Mouse (Mus musculus) MEL (cell line): ENCODE measurements around the gene H2al1e. TPM values are rescaled to one million over a fixed set of nuclear protein-coding genes. Genes with fewer than 3 reads are reported as not detected.

Experiments
- DNase-seq: peaks from one replicate; pipeline ENCODE4 v3.0.0; 2011; ENCODE audit warnings: low read depth, low spot score
- H3K27ac ChIP-seq: 2 replicates; pipeline ENCODE4 v1.5.1; 2012; ENCODE audit warnings: low read depth, mild to moderate bottlenecking, control low read depth, low read length, moderate library complexity; ENCODE audit not compliant: control insufficient read depth
- H3K27me3 ChIP-seq, 2 experiments: fragments of 150-350 bp in 1 of 2; sonication (generic) in 1 of 2; 2 replicates each; pipeline ENCODE4 v1.6.1; 2012; ENCODE audit warnings: low read length in 2 of 2, mild to moderate bottlenecking in 2 of 2, improper control_type of control experiment in 1 of 2, moderate library complexity in 1 of 2; ENCODE audit not compliant: insufficient read depth in 2 of 2, control insufficient read depth in 1 of 2
- H3K36me3 ChIP-seq, 2 experiments: 2 replicates each; pipeline ENCODE4 v1.6.1; 2012 to 2014; ENCODE audit warnings: low read length in 2 of 2, improper control_type of control experiment in 1 of 2, inconsistent platforms in 1 of 2, mild to moderate bottlenecking in 1 of 2; ENCODE audit not compliant: insufficient read depth in 2 of 2, control insufficient read depth in 1 of 2
- H3K4me1 ChIP-seq, 2 experiments: fragments of 150-350 bp in 1 of 2; sonication (generic) in 1 of 2; 2 replicates each; pipeline ENCODE4 v1.6.1; 2012; ENCODE audit warnings: low read length in 2 of 2, improper control_type of control experiment in 1 of 2, mild to moderate bottlenecking in 1 of 2; ENCODE audit not compliant: insufficient read depth in 2 of 2, control insufficient read depth in 1 of 2
- H3K4me3 ChIP-seq, 2 experiments: fragments of 150-350 bp in 1 of 2; sonication (generic) in 1 of 2; 2 replicates each; pipeline ENCODE4 v1.5.1; 2012; ENCODE audit warnings: low read depth in 2 of 2, low read length in 2 of 2, mild to moderate bottlenecking in 2 of 2, moderate library complexity in 2 of 2, control low read depth in 1 of 2, improper control_type of control experiment in 1 of 2; ENCODE audit not compliant: control insufficient read depth in 1 of 2, insufficient read depth in 1 of 2
- H3K79me2 ChIP-seq: 2 replicates; pipeline ENCODE4 v1.6.1; 2012; ENCODE audit warnings: mild to moderate bottlenecking, low read length, moderate library complexity; ENCODE audit not compliant: control insufficient read depth, poor library complexity, insufficient read depth
- H3K9ac ChIP-seq: 2 replicates; pipeline ENCODE4 v1.6.1; 2012; ENCODE audit warnings: low read depth, mild to moderate bottlenecking, control low read depth, low read length, moderate library complexity; ENCODE audit not compliant: control insufficient read depth, poor library complexity, severe bottlenecking
- H3K9me3 ChIP-seq: fragments of 150-350 bp; sonication (generic); replicated peaks from 2 replicates; pipeline ENCODE4 v1.6.1; 2012; ENCODE audit warnings: mild to moderate bottlenecking, low read length, improper control_type of control experiment, moderate library complexity; ENCODE audit not compliant: insufficient read depth
- BHLHE40 ChIP-seq: IDR thresholded peaks from 2 replicates; pipeline ENCODE4 v1.6.1; 2012; ENCODE audit warnings: low read depth, mild to moderate bottlenecking, inconsistent platforms, low read length, improper control_type of control experiment, borderline replicate concordance
- CHD1 ChIP-seq: IDR thresholded peaks from 2 replicates; pipeline ENCODE4 v1.6.1; 2012; ENCODE audit warnings: low read depth, mild to moderate bottlenecking, inconsistent platforms, low read length, improper control_type of control experiment
- CTCF ChIP-seq, 3 experiments: IDR thresholded peaks in 2 of 3; conservative IDR thresholded peaks in 1 of 3; 2 replicates each; pipeline ENCODE4 v1.5.1; 2011 to 2012; ENCODE audit warnings: low read length in 3 of 3, low read depth in 2 of 3, mild to moderate bottlenecking in 2 of 3, improper control_type of control experiment in 1 of 3, inconsistent platforms in 1 of 3, mixed read lengths in 1 of 3, moderate library complexity in 1 of 3; ENCODE audit not compliant: control insufficient read depth in 1 of 3, insufficient read depth in 1 of 3, poor library complexity in 1 of 3, severe bottlenecking in 1 of 3
- ELF1 ChIP-seq: IDR thresholded peaks from 2 replicates; pipeline ENCODE4 v1.6.1; 2014; ENCODE audit warnings: low read depth, mild to moderate bottlenecking, inconsistent platforms, low read length, improper control_type of control experiment, moderate library complexity
- ETS1 ChIP-seq: IDR thresholded peaks from 2 replicates; pipeline ENCODE4 v1.6.1; 2012; ENCODE audit warnings: low read depth, mild to moderate bottlenecking, inconsistent platforms, low read length, improper control_type of control experiment, moderate library complexity
- GABPA ChIP-seq: IDR thresholded peaks from 2 replicates; pipeline ENCODE4 v1.6.1; 2012; ENCODE audit warnings: low read depth, mild to moderate bottlenecking, inconsistent platforms, low read length, improper control_type of control experiment, moderate library complexity
- GATA1 ChIP-seq: IDR thresholded peaks from 2 replicates; pipeline ENCODE4 v1.6.1; 2011; ENCODE audit warnings: low read depth, low read length, improper control_type of control experiment
- HCFC1 ChIP-seq: IDR thresholded peaks from 2 replicates; pipeline ENCODE4 v1.6.1; 2012; ENCODE audit warnings: low read depth, mild to moderate bottlenecking, inconsistent platforms, low read length, improper control_type of control experiment, moderate library complexity
- MEF2A ChIP-seq: IDR thresholded peaks from 2 replicates; pipeline ENCODE4 v1.6.1; 2014; ENCODE audit warnings: low read depth, mild to moderate bottlenecking, inconsistent platforms, low read length, improper control_type of control experiment; ENCODE audit not compliant: poor library complexity, insufficient replicate concordance, severe bottlenecking; ENCODE audit errors: extremely low read depth
- MXI1 ChIP-seq: IDR thresholded peaks from 2 replicates; pipeline ENCODE4 v1.6.1; 2011; ENCODE audit warnings: mild to moderate bottlenecking, low read depth, low read length, improper control_type of control experiment
- MYB ChIP-seq: IDR thresholded peaks from 2 replicates; pipeline ENCODE4 v1.6.1; 2011; ENCODE audit warnings: mild to moderate bottlenecking, low read depth, low read length, improper control_type of control experiment
- MYC ChIP-seq: IDR thresholded peaks from 2 replicates; pipeline ENCODE4 v1.6.1; 2011; ENCODE audit warnings: low read depth, mild to moderate bottlenecking, low read length, improper control_type of control experiment, moderate library complexity
- NELFE ChIP-seq: IDR thresholded peaks from 2 replicates; pipeline ENCODE4 v1.6.1; 2011; ENCODE audit warnings: low read depth, low read length, improper control_type of control experiment
- POLR2AphosphoS2 ChIP-seq: IDR thresholded peaks from 2 replicates; pipeline ENCODE4 v1.6.1; 2011; ENCODE audit warnings: low read length, improper control_type of control experiment
- POLR2AphosphoS5 ChIP-seq: IDR thresholded peaks from 2 replicates; pipeline ENCODE4 v1.6.1; 2012; ENCODE audit warnings: low read depth, borderline replicate concordance, mild to moderate bottlenecking, inconsistent platforms, low read length, moderate library complexity, mixed read lengths
- RAD21 ChIP-seq: IDR thresholded peaks from 2 replicates; pipeline ENCODE4 v1.6.1; 2011; ENCODE audit warnings: mild to moderate bottlenecking, low read depth, low read length, improper control_type of control experiment
- RCOR1 ChIP-seq: IDR thresholded peaks from 2 replicates; pipeline ENCODE4 v1.6.1; 2012; ENCODE audit warnings: low read depth, mild to moderate bottlenecking, inconsistent platforms, low read length, improper control_type of control experiment
- SIN3A ChIP-seq: IDR thresholded peaks from 2 replicates; pipeline ENCODE4 v1.6.1; 2012; ENCODE audit warnings: low read length, improper control_type of control experiment, inconsistent platforms
- SMC3 ChIP-seq: IDR thresholded peaks from 2 replicates; pipeline ENCODE4 v1.6.1; 2011; ENCODE audit warnings: low read depth, low read length, improper control_type of control experiment
- TAL1 ChIP-seq: IDR thresholded peaks from 2 replicates; pipeline ENCODE4 v1.6.1; 2012; ENCODE audit warnings: mild to moderate bottlenecking, inconsistent platforms, low read length, moderate library complexity, mixed read lengths
- TBP ChIP-seq: IDR thresholded peaks from 2 replicates; pipeline ENCODE4 v1.8.0; 2011; ENCODE audit warnings: low read depth, low read length, improper control_type of control experiment
- TCF12 ChIP-seq: IDR thresholded peaks from 2 replicates; pipeline ENCODE4 v1.6.1; 2014; ENCODE audit warnings: low read depth, mild to moderate bottlenecking, inconsistent platforms, low read length, improper control_type of control experiment, moderate library complexity
- UBTF ChIP-seq: IDR thresholded peaks from 2 replicates; pipeline ENCODE4 v1.6.1; 2012; ENCODE audit warnings: low read depth, mild to moderate bottlenecking, inconsistent platforms, low read length, improper control_type of control experiment, moderate library complexity, borderline replicate concordance; ENCODE audit not compliant: insufficient read depth
- USF1 ChIP-seq: IDR thresholded peaks from 2 replicates; pipeline ENCODE4 v1.6.1; 2014; ENCODE audit warnings: low read depth, mild to moderate bottlenecking, inconsistent platforms, low read length, improper control_type of control experiment, moderate library complexity
- USF2 ChIP-seq, 2 experiments: IDR thresholded peaks; 2 replicates each; pipeline ENCODE4 v1.6.1; 2011 to 2012; ENCODE audit warnings: improper control_type of control experiment in 2 of 2, low read length in 2 of 2, borderline replicate concordance in 1 of 2, inconsistent platforms in 1 of 2, low read depth in 1 of 2, mild to moderate bottlenecking in 1 of 2; ENCODE audit not compliant: insufficient read depth in 1 of 2
- ZC3H11A ChIP-seq: IDR thresholded peaks from 2 replicates; pipeline ENCODE4 v1.6.1; 2012; ENCODE audit warnings: low read depth, mild to moderate bottlenecking, inconsistent platforms, low read length, improper control_type of control experiment
- ZMIZ1 ChIP-seq: IDR thresholded peaks from 2 replicates; pipeline ENCODE4 v1.6.1; 2012; ENCODE audit warnings: low read depth, mild to moderate bottlenecking, inconsistent platforms, low read length, improper control_type of control experiment, moderate library complexity
- polyA plus RNA-seq, 2 experiments: library from polyadenylated mRNA; stranded (reverse) in 1 of 2; unstranded in 1 of 2; fragments of >175 nt in 1 of 2; fragments of >200 nt in 1 of 2; gene quantifications; 2 replicates each; pipeline versions ENCODE4 v1.2.1 to v1.2.4; 2012; ENCODE audit warnings: low replicate concordance in 2 of 2, low read depth in 1 of 2; ENCODE audit not compliant: insufficient read length in 2 of 2, insufficient read depth in 1 of 2, missing spikeins in 1 of 2
- total RNA-seq: library from RNA; depleted of rRNA; stranded (reverse); fragments of 300-350 nt; gene quantifications from 2 replicates; pipeline ENCODE4 v1.2.3, GENCODE M21; 2012

H2al1e gene
- total and polyA plus RNA-seq, 3 experiments = not detected

DNA sequence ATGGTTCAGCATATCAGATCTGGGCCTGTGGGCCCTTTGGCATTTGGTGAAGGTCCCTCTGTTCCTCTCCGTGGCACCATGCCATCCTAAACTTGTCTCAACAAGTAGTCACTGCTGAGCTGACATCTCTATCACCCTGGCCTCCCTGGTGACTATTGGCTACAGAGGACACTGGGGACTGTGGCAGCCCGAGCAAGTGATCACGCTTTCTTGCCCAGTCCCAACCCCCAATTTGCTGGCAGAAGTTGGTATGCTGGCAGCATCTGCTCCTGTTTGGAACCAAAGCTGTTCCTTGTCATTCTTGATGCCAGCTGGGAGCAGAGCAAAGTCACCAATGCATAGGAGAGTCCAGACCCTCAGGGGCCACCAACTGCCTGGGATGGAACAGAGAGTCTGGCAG lies 42.7 kb upstream of the H2al1e start:
- TF ChIP-seq GABPA = no peak
- TF ChIP-seq ZMIZ1 = no peak
- TF ChIP-seq POLR2AphosphoS5 = no peak
- TF ChIP-seq POLR2AphosphoS2 = no peak
- TF ChIP-seq CHD1 = no peak
- TF ChIP-seq ETS1 = no peak
- no peak for TF ChIP-seq RAD21
- TF ChIP-seq ZC3H11A = no peak
- TF ChIP-seq RCOR1 = no peak
- TF ChIP-seq MEF2A = no peak

GRCm38 (mm10) chrX:11273190-11273589 lies 38.5 kb upstream of the H2al1e start:
- no peaks in the 10 kb centered on the region for H3K4me1 ChIP-seq
- no peak for DNase-seq
- TF ChIP-seq TBP = no peak
- no peak for TF ChIP-seq SMC3
- no peak for TF ChIP-seq NELFE
- no peak for TF ChIP-seq TCF12
- TF ChIP-seq GATA1 = no peak
- no peak for TF ChIP-seq MXI1
- TF ChIP-seq USF1 = no peak
- TF ChIP-seq ZMIZ1 = no peak
- TF ChIP-seq UBTF = no peak
- no peak for TF ChIP-seq USF2 (IDR thresholded peaks at IDR 0.05; ENCODE audit: borderline replicate concordance in 1 of 2, insufficient read depth in 1 of 2, low read depth in 1 of 2, low read length in 2 of 2)
- no peak for TF ChIP-seq HCFC1
- TF ChIP-seq TAL1 = no peak
- TF ChIP-seq MYC = no peak
- no peak for TF ChIP-seq MYB
- no peak for TF ChIP-seq RCOR1
- TF ChIP-seq ETS1 = no peak
- no peak for TF ChIP-seq ELF1
- TF ChIP-seq SIN3A = no peak
- no peak for TF ChIP-seq BHLHE40
- TF ChIP-seq CTCF (IDR thresholded peaks at IDR 0.05 in 2 of 3, conservative IDR thresholded peaks at IDR 0.05 in 1 of 3; ENCODE audit: control insufficient read depth in 1 of 3, insufficient read depth in 1 of 3, low read depth in 2 of 3, low read length in 3 of 3, poor library complexity in 1 of 3, severe bottlenecking in 1 of 3) = no peak
- TF ChIP-seq, all 39 proteins: peak for 0
- Histone ChIP-seq H3K27ac (no peak overlapping the region), H3K9me3 (no peaks in the 10 kb centered on the region), H3K79me2 (no peaks in the 10 kb centered on the region), H3K9ac (no peak overlapping the region), H3K36me3 (no peaks in the 10 kb centered on the region), H3K4me3 (no peak overlapping the region), H3K27me3 (no peaks in the 10 kb centered on the region)

More for the DNA sequence above, 42.7 kb upstream of the H2al1e start:
- no peaks in the 10 kb centered on the region for H3K27me3 ChIP-seq
- DNase-seq = no peak
- H3K79me2 ChIP-seq = no peaks in the 10 kb centered on the region
- H3K9ac ChIP-seq = no peak overlapping the region
- no peaks in the 10 kb centered on the region for H3K9me3 ChIP-seq
- H3K4me1 ChIP-seq = no peaks in the 10 kb centered on the region
- no peak overlapping the region for H3K27ac ChIP-seq
- H3K36me3 ChIP-seq = no peaks in the 10 kb centered on the region
- no peak overlapping the region for H3K4me3 ChIP-seq
